Mouse (Mus musculus): Measurements from ENCODE around the gene Tmtc2. TPM values are rescaled to one million over a fixed set of nuclear protein-coding genes. Genes with fewer than 3 reads are reported as not detected.

Gene Tmtc2
- total and polyA plus RNA-seq, 2 experiments from 2014 or later: 1.5 to 4.5 TPM

- no peak overlapping the region for H3K4me3 ChIP-seq (ENCODE audit: low read depth, low read length)
- ATAC-seq (ENCODE audit: insufficient read depth, low read depth): no peak
- TF ChIP-seq EP300 (IDR thresholded peaks at IDR 0.05; ENCODE audit: low read depth): no peak
- no peak for TF ChIP-seq CTCF (IDR thresholded peaks at IDR 0.05; ENCODE audit: low read depth)
- H3K36me3 ChIP-seq (replicated peaks; ENCODE audit: control insufficient read depth, insufficient read depth, low read length): no peaks in the 10 kb centered on the region
- no peak overlapping the region for H3K4me2 ChIP-seq (ENCODE audit: low read depth, low read length)
- no peaks in the 10 kb centered on the region for H3K9me3 ChIP-seq (replicated peaks; ENCODE audit: control insufficient read depth, low read length)
- H3K27ac ChIP-seq (ENCODE audit: low read depth): no peak overlapping the region
- no peak overlapping the region for H3K9ac ChIP-seq (replicated peaks; ENCODE audit: low read depth, low read length)
- no peaks in the 10 kb centered on the region for H3K4me1 ChIP-seq (ENCODE audit: control insufficient read depth, insufficient read depth)
- WGBS: 65% methylated on average over 4 of the region's 4 CpGs
- no peak for DNase-seq (ENCODE audit: low spot score)
- H3K27me3 ChIP-seq (ENCODE audit: control insufficient read depth, insufficient read depth, low read length): no peaks in the 10 kb centered on the region
Measured at GRCm38 (mm10) chr10:105384065-105384464, 190.2 kb downstream of the Tmtc2 start.

GRCm38 (mm10) chr10:105381705-105382104 lies 192.5 kb downstream of the Tmtc2 start:
- H3K9ac ChIP-seq (replicated peaks; ENCODE audit: low read depth, low read length): no peak overlapping the region
- H3K9me3 ChIP-seq (replicated peaks; ENCODE audit: control insufficient read depth, low read length): no peaks in the 10 kb centered on the region
- no peak for DNase-seq (ENCODE audit: low spot score)
- no peak overlapping the region for H3K4me3 ChIP-seq (ENCODE audit: low read depth, low read length)
- no peaks in the 10 kb centered on the region for H3K36me3 ChIP-seq (replicated peaks; ENCODE audit: control insufficient read depth, insufficient read depth, low read length)
- H3K27ac ChIP-seq (ENCODE audit: low read depth): no peak overlapping the region
- no peaks in the 10 kb centered on the region for H3K27me3 ChIP-seq (ENCODE audit: control insufficient read depth, insufficient read depth, low read length)
- no peaks in the 10 kb centered on the region for H3K4me1 ChIP-seq (ENCODE audit: control insufficient read depth, insufficient read depth)
- no peak overlapping the region for H3K4me2 ChIP-seq (ENCODE audit: low read depth, low read length)
- TF ChIP-seq CTCF (IDR thresholded peaks at IDR 0.05; ENCODE audit: low read depth) (no peak), EP300 (IDR thresholded peaks at IDR 0.05; ENCODE audit: low read depth) (no peak)
- WGBS: 88% methylated on average over 1 of the region's 1 CpGs
- ATAC-seq (ENCODE audit: insufficient read depth, low read depth): no peak

- WGBS: 84% methylated on average over 5 of the region's 5 CpGs
- Histone ChIP-seq H3K4me1 (ENCODE audit: control insufficient read depth, insufficient read depth) (no peaks in the 10 kb centered on the region), H3K9ac (replicated peaks; ENCODE audit: low read depth, low read length) (no peak overlapping the region), H3K4me3 (ENCODE audit: low read depth, low read length) (no peak overlapping the region), H3K27me3 (ENCODE audit: control insufficient read depth, insufficient read depth, low read length) (no peaks in the 10 kb centered on the region), H3K9me3 (replicated peaks; ENCODE audit: control insufficient read depth, low read length) (no peaks in the 10 kb centered on the region), H3K36me3 (replicated peaks; ENCODE audit: control insufficient read depth, insufficient read depth, low read length) (no peaks in the 10 kb centered on the region), H3K4me2 (ENCODE audit: low read depth, low read length) (no peak overlapping the region), H3K27ac (ENCODE audit: low read depth) (no peak overlapping the region)
- DNase-seq (ENCODE audit: low spot score) (no peak), ATAC-seq (ENCODE audit: insufficient read depth, low read depth) (no peak)
- TF ChIP-seq EP300 (IDR thresholded peaks at IDR 0.05; ENCODE audit: low read depth) (no peak), CTCF (IDR thresholded peaks at IDR 0.05; ENCODE audit: low read depth) (no peak)
Measured at GRCm38 (mm10) chr10:105381202-105381601, 193.0 kb downstream of the Tmtc2 start.

- Histone ChIP-seq H3K4me1 (ENCODE audit: control insufficient read depth, insufficient read depth) (no peaks in the 10 kb centered on the region), H3K9me3 (replicated peaks; ENCODE audit: control insufficient read depth, low read length) (no peaks in the 10 kb centered on the region), H3K36me3 (replicated peaks; ENCODE audit: control insufficient read depth, insufficient read depth, low read length) (no peaks in the 10 kb centered on the region), H3K27ac (ENCODE audit: low read depth) (no peak overlapping the region), H3K4me3 (ENCODE audit: low read depth, low read length) (no peak overlapping the region), H3K9ac (replicated peaks; ENCODE audit: low read depth, low read length) (no peak overlapping the region), H3K27me3 (ENCODE audit: control insufficient read depth, insufficient read depth, low read length) (no peaks in the 10 kb centered on the region), H3K4me2 (ENCODE audit: low read depth, low read length) (no peak overlapping the region)
- 69% methylated on average over 7 of the region's 7 CpGs for WGBS
- TF ChIP-seq CTCF (IDR thresholded peaks at IDR 0.05; ENCODE audit: low read depth) (no peak), EP300 (IDR thresholded peaks at IDR 0.05; ENCODE audit: low read depth) (no peak)
- DNase-seq (ENCODE audit: low spot score) (no peak), ATAC-seq (ENCODE audit: insufficient read depth, low read depth) (no peak)
Measured at GRCm38 (mm10) chr10:105380584-105380983, 193.7 kb downstream of the Tmtc2 start.

GRCm38 (mm10) chr10:105377711-105378110 lies 196.5 kb downstream of the Tmtc2 start:
- Histone ChIP-seq H3K4me1 (ENCODE audit: control insufficient read depth, insufficient read depth) (no peaks in the 10 kb centered on the region), H3K9ac (replicated peaks; ENCODE audit: low read depth, low read length) (no peak overlapping the region), H3K27ac (ENCODE audit: low read depth) (no peak overlapping the region), H3K4me2 (ENCODE audit: low read depth, low read length) (no peak overlapping the region), H3K27me3 (ENCODE audit: control insufficient read depth, insufficient read depth, low read length) (no peaks in the 10 kb centered on the region), H3K4me3 (ENCODE audit: low read depth, low read length) (no peak overlapping the region), H3K9me3 (replicated peaks; ENCODE audit: control insufficient read depth, low read length) (peaks cover 7% of the 10 kb centered on the region; the same call in 1 of the 2 replicates), H3K36me3 (replicated peaks; ENCODE audit: control insufficient read depth, insufficient read depth, low read length) (no peaks in the 10 kb centered on the region)
- TF ChIP-seq CTCF (IDR thresholded peaks at IDR 0.05; ENCODE audit: low read depth) (no peak), EP300 (IDR thresholded peaks at IDR 0.05; ENCODE audit: low read depth) (no peak)
- 97% methylated on average over 2 of the region's 2 CpGs for WGBS
- no peak for ATAC-seq (ENCODE audit: insufficient read depth, low read depth)
- DNase-seq (ENCODE audit: low spot score): no peak

GRCm38 (mm10) chr10:105373265-105373664 lies 201.0 kb downstream of the Tmtc2 start:
- Histone ChIP-seq H3K36me3 (replicated peaks; ENCODE audit: control insufficient read depth, insufficient read depth, low read length) (no peaks in the 10 kb centered on the region), H3K27ac (ENCODE audit: low read depth) (no peak overlapping the region), H3K9ac (replicated peaks; ENCODE audit: low read depth, low read length) (no peak overlapping the region), H3K4me2 (ENCODE audit: low read depth, low read length) (no peak overlapping the region), H3K27me3 (ENCODE audit: control insufficient read depth, insufficient read depth, low read length) (no peaks in the 10 kb centered on the region), H3K4me3 (ENCODE audit: low read depth, low read length) (no peak overlapping the region), H3K4me1 (ENCODE audit: control insufficient read depth, insufficient read depth) (no peaks in the 10 kb centered on the region), H3K9me3 (replicated peaks; ENCODE audit: control insufficient read depth, low read length) (peaks cover 7% of the 10 kb centered on the region; the same call in 1 of the 2 replicates)
- WGBS: 93% methylated on average over 8 of the region's 8 CpGs
- TF ChIP-seq EP300 (IDR thresholded peaks at IDR 0.05; ENCODE audit: low read depth): no peak
- peak; percentile 26 for TF ChIP-seq CTCF (IDR thresholded peaks at IDR 0.05; ENCODE audit: low read depth)
- DNase-seq (ENCODE audit: low spot score): no peak
- ATAC-seq (ENCODE audit: insufficient read depth, low read depth): no peak
